Mouse (Mus musculus): ENCODE results near the gene Sucla2. TPM values are rescaled to one million over a fixed set of nuclear protein-coding genes. Genes with fewer than 3 reads are reported as not detected.
A peak's percentile ranks its signal among the peaks of the same experiment; 100 is the strongest.
"Not testable (repeated sequence)": the region's sequence is repeated elsewhere in the genome, so short reads cannot be mapped to it uniquely, and the experiment has no call there.

Gene Sucla2
- polyA plus RNA-seq, 1 experiment: 1.1 TPM

- H3K4me3 ChIP-seq (replicated peaks): peak overlapping the region; percentile 27
These were observed 17.3 kb upstream of the Sucla2 start for GRCm38 (mm10) chr14:73507702-73508376.

GRCm38 (mm10) chr14:73508630-73509395 is 16.3 kb upstream of the Sucla2 start:
- Histone ChIP-seq H3K36me3 (ENCODE audit: control insufficient read depth) (peaks cover 23% of the 10 kb centered on the region), H3K4me3 (replicated peaks) (no peak overlapping the region), H3K9me3 (ENCODE audit: control insufficient read depth, low read length) (no peaks in the 10 kb centered on the region), H3K27me3 (ENCODE audit: control insufficient read depth) (no peaks in the 10 kb centered on the region), H3K4me1 (ENCODE audit: control insufficient read depth) (peaks cover 41% of the 10 kb centered on the region)
- TF ChIP-seq TAL1 (IDR thresholded peaks at IDR 0.05; ENCODE audit: low read length) (no peak), GATA1 (IDR thresholded peaks at IDR 0.05; ENCODE audit: low read length) (no peak)

More at GRCm38 (mm10) chr14:73507702-73508376, 17.3 kb upstream of the Sucla2 start:
- Histone ChIP-seq H3K36me3 (ENCODE audit: control insufficient read depth) (peaks cover 15% of the 10 kb centered on the region), H3K4me1 (ENCODE audit: control insufficient read depth) (peaks cover 41% of the 10 kb centered on the region), H3K9me3 (ENCODE audit: control insufficient read depth, low read length) (no peaks in the 10 kb centered on the region), H3K27me3 (ENCODE audit: control insufficient read depth) (no peaks in the 10 kb centered on the region)
- TF ChIP-seq GATA1 (IDR thresholded peaks at IDR 0.05; ENCODE audit: low read length) (no peak), TAL1 (IDR thresholded peaks at IDR 0.05; ENCODE audit: low read length) (no peak)

GRCm38 (mm10) chr14:73509765-73510423 is 15.2 kb upstream of the Sucla2 start, which contains the start of gene Med4:
Gene Med4, plus strand, starts transcription at chr14:73510025.
- no peak for TF ChIP-seq TAL1 (IDR thresholded peaks at IDR 0.05; ENCODE audit: low read length)
- TF ChIP-seq GATA1 (IDR thresholded peaks at IDR 0.05; ENCODE audit: low read length): no peak
- no peaks in the 10 kb centered on the region for H3K9me3 ChIP-seq (ENCODE audit: control insufficient read depth, low read length)
- H3K4me3 ChIP-seq (replicated peaks): peak within 1 kb of the TSS; percentile 86
- H3K4me1 ChIP-seq (ENCODE audit: control insufficient read depth): peaks cover 41% of the 10 kb centered on the region
- no peaks in the 10 kb centered on the region for H3K27me3 ChIP-seq (ENCODE audit: control insufficient read depth)
- H3K36me3 ChIP-seq (ENCODE audit: control insufficient read depth): peaks cover 31% of the 10 kb centered on the region

GRCm38 (mm10) chr14:73524136-73524535 is 983 bp upstream of the Sucla2 start:
- Histone ChIP-seq H3K4me3 (replicated peaks) (peak overlapping the region; percentile 71), H3K4me1 (ENCODE audit: control insufficient read depth) (peaks cover 3% of the 10 kb centered on the region), H3K36me3 (ENCODE audit: control insufficient read depth) (no peaks in the 10 kb centered on the region; the same call in 1 of the 2 replicates), H3K9me3 (ENCODE audit: control insufficient read depth, low read length) (no peaks in the 10 kb centered on the region), H3K27me3 (ENCODE audit: control insufficient read depth) (peaks cover 8% of the 10 kb centered on the region)
- TF ChIP-seq TAL1 (IDR thresholded peaks at IDR 0.05; ENCODE audit: low read length): no peak
- no peak for TF ChIP-seq GATA1 (IDR thresholded peaks at IDR 0.05; ENCODE audit: low read length)

GRCm38 (mm10) chr14:73528661-73529060 is 3.5 kb downstream of the Sucla2 start:
- not testable (repeated sequence) for H3K9me3 ChIP-seq (ENCODE audit: control insufficient read depth, low read length); H3K4me3 ChIP-seq (replicated peaks); H3K36me3 ChIP-seq (ENCODE audit: control insufficient read depth); H3K4me1 ChIP-seq (ENCODE audit: control insufficient read depth)
- peaks cover 13% of the 10 kb centered on the region for H3K27me3 ChIP-seq (ENCODE audit: control insufficient read depth)

GRCm38 (mm10) chr14:73533755-73534465 is 8.8 kb downstream of the Sucla2 start:
- Histone ChIP-seq H3K4me1 (ENCODE audit: control insufficient read depth) (no peaks in the 10 kb centered on the region), H3K4me3 (replicated peaks) (no peak overlapping the region), H3K9me3 (ENCODE audit: control insufficient read depth, low read length) (no peaks in the 10 kb centered on the region), H3K27me3 (ENCODE audit: control insufficient read depth) (peaks cover 5% of the 10 kb centered on the region), H3K36me3 (ENCODE audit: control insufficient read depth) (no peaks in the 10 kb centered on the region)
- no peak for TF ChIP-seq TAL1 (IDR thresholded peaks at IDR 0.05; ENCODE audit: low read length)
- no peak for TF ChIP-seq GATA1 (IDR thresholded peaks at IDR 0.05; ENCODE audit: low read length)

GRCm38 (mm10) chr14:73535641-73536040 is 10.5 kb downstream of the Sucla2 start:
- Histone ChIP-seq H3K4me1 (ENCODE audit: control insufficient read depth) (no peaks in the 10 kb centered on the region), H3K9me3 (ENCODE audit: control insufficient read depth, low read length) (no peaks in the 10 kb centered on the region), H3K27me3 (ENCODE audit: control insufficient read depth) (no peaks in the 10 kb centered on the region), H3K36me3 (ENCODE audit: control insufficient read depth) (no peaks in the 10 kb centered on the region), H3K4me3 (replicated peaks) (no peak overlapping the region)
- TF ChIP-seq GATA1 (IDR thresholded peaks at IDR 0.05; ENCODE audit: low read length): no peak
- no peak for TF ChIP-seq TAL1 (IDR thresholded peaks at IDR 0.05; ENCODE audit: low read length)

- H3K36me3 ChIP-seq (ENCODE audit: control insufficient read depth): no peaks in the 10 kb centered on the region
- no peaks in the 10 kb centered on the region for H3K9me3 ChIP-seq (ENCODE audit: control insufficient read depth, low read length)
- H3K4me1 ChIP-seq (ENCODE audit: control insufficient read depth): no peaks in the 10 kb centered on the region
- H3K27me3 ChIP-seq (ENCODE audit: control insufficient read depth): no peaks in the 10 kb centered on the region
- TF ChIP-seq GATA1 (IDR thresholded peaks at IDR 0.05; ENCODE audit: low read length) (no peak), TAL1 (IDR thresholded peaks at IDR 0.05; ENCODE audit: low read length) (no peak)
- H3K4me3 ChIP-seq (replicated peaks): no peak overlapping the region
These were observed 18.7 kb downstream of the Sucla2 start for GRCm38 (mm10) chr14:73543781-73544180.
